Mouse (Mus musculus) macrophage (primary cell): ENCODE measurements around the gene Brsk1. TPM values are rescaled to one million over a fixed set of nuclear protein-coding genes. Genes with fewer than 3 reads are reported as not detected.

Experiments used
- H3K27ac ChIP-seq: fragments of 350-480 bp; formaldehyde crosslinking; 2 replicates; pipeline ENCODE4 v1.9.0; 2021
- H3K36me3 ChIP-seq: fragments of 350-480 bp; formaldehyde crosslinking; 2 replicates; pipeline ENCODE4 v1.9.0; 2021; ENCODE audit errors: inconsistent target
- H3K4me3 ChIP-seq: fragments of 350-480 bp; formaldehyde crosslinking; 2 replicates; pipeline ENCODE4 v1.9.0; 2021; ENCODE audit errors: inconsistent target
- H3K79me2 ChIP-seq: fragments of 350-480 bp; formaldehyde crosslinking; 2 replicates; pipeline ENCODE4 v1.9.0; 2021; ENCODE audit errors: inconsistent target
- WGBS: methylation state at CpG from one replicate; pipeline ENCODE4 v1.1.7; 2026; ENCODE audit warnings: inconsistent platforms; ENCODE audit not compliant: missing documents; 5-methylcytosine and 5-hydroxymethylcytosine counted together
- polyA plus RNA-seq: library from polyadenylated mRNA; stranded (reverse); fragments of 250-400 nt; gene quantifications from 3 replicates; pipeline ENCODE4 v1.2.4, GENCODE M21; 2018; ENCODE audit warnings: inconsistent platforms

Gene Brsk1
- polyA plus RNA-seq, 1 experiment from 2014 or later = not detected

- peak overlapping the region; percentile 47 for H3K27ac ChIP-seq
- H3K4me3 ChIP-seq = peak overlapping the region; percentile 78
- H3K36me3 ChIP-seq = no peaks in the 10 kb centered on the region
- 2% methylated on average over 9 of the region's 9 CpGs for WGBS
- H3K79me2 ChIP-seq = peaks cover 47% of the 10 kb centered on the region
These were observed 32.8 kb upstream of the Brsk1 start for GRCm38 (mm10) chr7:4657521-4658127.

DNA sequence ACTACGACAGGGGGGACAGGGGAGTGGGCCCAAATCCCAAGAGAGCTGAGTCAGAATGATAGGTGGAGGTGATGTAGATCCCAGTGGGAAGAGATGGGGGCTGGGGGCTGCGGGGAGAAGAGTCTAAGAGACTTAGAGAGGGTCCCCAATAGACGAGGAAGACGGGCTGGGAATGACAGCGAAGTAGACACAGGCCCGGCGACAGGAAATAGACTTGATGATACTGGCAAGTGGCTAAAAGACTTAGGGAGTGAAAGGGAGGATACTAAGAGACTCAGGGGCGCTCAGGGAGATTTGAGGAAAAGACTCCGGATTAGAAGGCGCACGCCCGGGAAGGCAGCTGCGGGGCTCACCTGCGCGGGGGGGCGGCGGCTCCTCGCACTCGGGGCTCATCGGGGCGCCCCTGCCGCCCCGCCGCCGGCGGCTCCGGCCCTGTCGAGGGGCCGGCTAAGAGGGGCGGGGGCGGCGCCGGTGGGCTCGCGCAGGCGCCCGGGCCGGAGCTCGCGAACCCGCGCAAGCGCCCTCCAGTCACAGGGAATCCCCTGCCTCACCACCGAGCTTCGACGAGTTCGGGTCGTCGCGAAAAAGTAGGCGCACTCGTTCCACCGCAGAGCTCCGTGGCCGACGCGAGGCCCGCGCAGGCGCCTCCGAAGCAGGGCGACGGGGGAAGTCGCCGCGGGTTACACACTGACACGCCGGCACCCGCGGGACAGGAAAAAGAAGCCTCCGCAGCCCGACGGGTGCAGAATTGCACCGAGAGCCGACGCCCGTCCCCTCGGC is 32.1 kb upstream of the Brsk1 start:
- H3K27ac ChIP-seq = peak overlapping the region; percentile 47
- WGBS = 2% methylated on average over 74 of the region's 78 CpGs
- peaks cover 41% of the 10 kb centered on the region for H3K79me2 ChIP-seq
- H3K4me3 ChIP-seq = peak overlapping the region; percentile 78
- H3K36me3 ChIP-seq = no peaks in the 10 kb centered on the region

- H3K27ac ChIP-seq = peak within 1 kb of the TSS; percentile 80
- peak within 1 kb of the TSS; percentile 78 for H3K4me3 ChIP-seq
- peaks cover 41% of the 10 kb centered on the region for H3K79me2 ChIP-seq
- WGBS = 2% methylated on average over 54 of the region's 54 CpGs
- H3K36me3 ChIP-seq = no peaks in the 10 kb centered on the region
These were observed 31.4 kb upstream of the Brsk1 start, which contains the start of gene Ppp6r1 for GRCm38 (mm10) chr7:4658912-4659551. Gene Ppp6r1, minus strand, starts transcription at chr7:4659019.

GRCm38 (mm10) chr7:4659911-4660443 is 30.4 kb upstream of the Brsk1 start:
- 85% methylated on average over 3 of the region's 3 CpGs for WGBS
- H3K4me3 ChIP-seq = no peak overlapping the region
- H3K27ac ChIP-seq = no peak overlapping the region
- H3K79me2 ChIP-seq = peaks cover 33% of the 10 kb centered on the region
- H3K36me3 ChIP-seq = no peaks in the 10 kb centered on the region

- WGBS = 93% methylated on average over 8 of the region's 8 CpGs
- H3K36me3 ChIP-seq = no peaks in the 10 kb centered on the region
- H3K27ac ChIP-seq = no peak overlapping the region
- H3K4me3 ChIP-seq = no peak overlapping the region
- H3K79me2 ChIP-seq = peaks cover 1% of the 10 kb centered on the region
These were observed 27.2 kb upstream of the Brsk1 start for GRCm38 (mm10) chr7:4663179-4663578.

DNA sequence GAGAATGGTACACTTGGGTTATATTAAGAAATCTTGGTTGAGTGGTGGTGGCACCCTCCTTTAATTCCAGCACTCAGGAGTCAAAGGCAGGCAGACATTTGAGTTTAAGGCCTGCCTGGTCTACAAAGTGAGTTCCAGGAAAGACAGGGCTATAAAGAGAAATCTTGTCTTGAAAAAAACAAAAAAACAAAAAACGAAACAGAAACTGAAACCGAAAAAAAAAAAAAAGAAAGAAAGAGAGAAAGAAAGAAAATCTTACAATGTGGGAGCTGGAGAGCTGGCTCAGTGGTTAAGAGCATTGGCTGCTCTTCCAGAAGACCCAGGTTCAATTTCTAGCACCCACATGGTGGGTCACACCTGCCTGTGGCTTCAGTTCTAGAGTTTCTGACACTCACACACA is 26.7 kb upstream of the Brsk1 start:
- H3K27ac ChIP-seq = no peak overlapping the region
- 33% methylated on average over 1 of the region's 2 CpGs for WGBS
- H3K79me2 ChIP-seq = no peaks in the 10 kb centered on the region; the same call in 1 of the 2 replicates
- H3K4me3 ChIP-seq = no peak overlapping the region
- H3K36me3 ChIP-seq = no peaks in the 10 kb centered on the region

- Histone ChIP-seq H3K79me2 (no peaks in the 10 kb centered on the region), H3K4me3 (no peak overlapping the region), H3K36me3 (peaks cover 9% of the 10 kb centered on the region; the same call in 1 of the 2 replicates), H3K27ac (no peak overlapping the region)
- 99% methylated on average over 5 of the region's 5 CpGs for WGBS
These were observed 23.5 kb upstream of the Brsk1 start for GRCm38 (mm10) chr7:4666871-4667270.

DNA sequence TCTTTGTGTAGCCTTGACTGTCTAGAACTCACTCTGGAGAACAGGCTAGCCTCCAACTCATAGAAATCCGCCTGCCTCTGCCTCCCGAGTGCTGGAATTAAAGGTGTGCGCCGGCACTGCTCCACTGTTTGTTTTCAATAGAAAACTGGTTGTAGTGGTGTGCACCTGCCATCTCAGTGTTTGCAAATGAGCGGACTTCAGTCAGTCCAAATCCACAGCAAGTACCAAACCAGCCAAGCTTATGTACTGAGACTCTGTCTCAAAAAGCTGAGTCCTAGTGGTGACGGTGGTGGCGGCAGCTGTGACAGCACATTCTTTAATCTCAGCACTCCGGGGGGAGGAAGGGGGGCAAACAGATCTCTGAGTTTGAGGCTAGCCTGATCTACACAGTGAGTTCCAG is 21.9 kb upstream of the Brsk1 start:
- WGBS = 91% methylated on average over 8 of the region's 8 CpGs
- Histone ChIP-seq H3K27ac (no peak overlapping the region), H3K36me3 (peaks cover 9% of the 10 kb centered on the region; the same call in 1 of the 2 replicates), H3K4me3 (no peak overlapping the region), H3K79me2 (no peaks in the 10 kb centered on the region)

GRCm38 (mm10) chr7:4669156-4669555 is 21.2 kb upstream of the Brsk1 start:
- H3K79me2 ChIP-seq = no peaks in the 10 kb centered on the region
- no peak overlapping the region for H3K27ac ChIP-seq
- peaks cover 9% of the 10 kb centered on the region; the same call in 1 of the 2 replicates for H3K36me3 ChIP-seq
- no peak overlapping the region for H3K4me3 ChIP-seq
- 97% methylated on average over 6 of the region's 9 CpGs for WGBS

GRCm38 (mm10) chr7:4670655-4671255 is 19.6 kb upstream of the Brsk1 start:
- peaks cover 11% of the 10 kb centered on the region; the same call in 1 of the 2 replicates for H3K36me3 ChIP-seq
- H3K79me2 ChIP-seq = no peaks in the 10 kb centered on the region
- no peak overlapping the region for H3K27ac ChIP-seq
- WGBS = 96% methylated on average over 7 of the region's 8 CpGs
- no peak overlapping the region for H3K4me3 ChIP-seq

DNA sequence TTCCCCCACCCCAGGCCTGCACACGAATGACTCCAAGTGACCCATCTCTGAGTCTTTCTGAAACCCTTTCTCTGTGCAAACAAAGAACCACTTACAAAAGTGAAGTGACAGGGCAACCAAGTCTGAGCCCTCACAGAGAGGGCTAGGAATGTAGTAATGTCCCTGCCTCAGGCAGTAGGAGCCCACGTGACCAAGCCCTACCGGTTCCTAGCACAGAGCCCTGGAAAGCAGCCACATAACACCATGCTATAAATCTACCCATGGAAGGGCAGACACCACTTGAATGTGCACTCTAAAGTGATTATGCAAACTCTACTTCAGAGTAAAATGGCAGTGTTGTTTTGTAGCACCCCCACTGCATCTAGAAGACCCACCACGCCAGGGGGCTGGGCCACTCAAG is 18.4 kb upstream of the Brsk1 start:
- peaks cover 16% of the 10 kb centered on the region; the same call in 1 of the 2 replicates for H3K36me3 ChIP-seq
- H3K27ac ChIP-seq = no peak overlapping the region
- no peaks in the 10 kb centered on the region for H3K79me2 ChIP-seq
- no peak overlapping the region for H3K4me3 ChIP-seq
- 63% methylated on average over 4 of the region's 4 CpGs for WGBS

DNA sequence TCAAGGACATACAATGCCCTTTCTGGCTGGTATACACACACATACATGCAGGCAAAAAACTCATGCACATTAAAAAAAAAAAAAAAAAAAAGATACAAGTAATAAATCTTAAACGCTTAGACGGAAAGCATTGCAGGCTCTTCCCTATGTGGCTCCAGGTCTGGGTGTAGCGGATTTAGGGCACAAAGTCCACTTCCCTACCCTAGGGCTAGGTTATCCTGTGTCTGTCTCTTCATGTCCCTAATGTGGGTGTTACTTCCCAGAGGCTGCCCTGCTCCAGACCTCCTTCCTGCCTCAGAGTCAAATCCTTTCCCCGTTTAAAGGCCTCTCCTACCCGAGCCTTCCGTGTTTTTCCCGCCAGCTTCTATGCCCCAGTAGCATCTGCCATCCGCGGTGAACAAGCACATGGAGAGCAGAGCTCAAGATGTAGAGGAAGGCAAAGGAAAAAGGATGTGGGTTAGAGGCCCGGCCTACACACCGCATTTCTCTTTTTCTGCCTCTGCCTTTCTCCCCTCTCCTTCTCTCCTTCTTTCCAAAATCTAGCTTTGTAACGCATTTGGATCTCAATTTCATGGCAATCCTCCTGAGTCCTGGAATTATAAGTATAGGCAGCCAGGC is 16.2 kb upstream of the Brsk1 start:
- H3K4me3 ChIP-seq = no peak overlapping the region
- H3K27ac ChIP-seq = no peak overlapping the region
- H3K79me2 ChIP-seq = no peaks in the 10 kb centered on the region
- H3K36me3 ChIP-seq = peaks cover 16% of the 10 kb centered on the region; the same call in 1 of the 2 replicates
- WGBS = 39% methylated on average over 12 of the region's 12 CpGs

DNA sequence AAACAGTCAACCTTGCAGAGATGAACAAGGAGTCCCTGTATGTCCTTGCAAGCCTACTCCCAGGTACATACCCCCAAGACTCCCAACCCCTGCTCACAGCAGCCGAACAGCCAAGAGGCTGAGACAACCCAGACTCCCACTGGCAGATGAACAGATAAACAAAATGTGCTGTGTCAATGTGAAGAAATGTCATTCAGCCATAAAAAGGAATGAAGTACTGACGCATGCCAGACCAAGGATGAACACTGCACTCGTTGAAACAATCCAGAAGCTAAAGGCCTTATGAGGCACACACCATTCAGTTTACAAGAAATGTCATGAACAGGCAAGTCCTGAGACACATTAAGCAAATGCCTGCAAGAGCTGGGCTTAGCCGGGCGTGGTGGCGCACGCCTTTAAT is 15.2 kb upstream of the Brsk1 start:
- no peak overlapping the region for H3K27ac ChIP-seq
- 97% methylated on average over 5 of the region's 7 CpGs for WGBS

GRCm38 (mm10) chr7:4683307-4683706 is 7.1 kb upstream of the Brsk1 start:
- whole genome bisulfite sequencing = 28% methylated on average over 5 of the region's 5 CpGs
- Histone ChIP-seq H3K79me2 (no peaks in the 10 kb centered on the region; the same call in 1 of the 2 replicates), H3K27ac (no peak overlapping the region), H3K36me3 (no peaks in the 10 kb centered on the region), H3K4me3 (no peak overlapping the region)

More for the DNA sequence above, 15.2 kb upstream of the Brsk1 start:
- Histone ChIP-seq H3K79me2 (no peaks in the 10 kb centered on the region), H3K4me3 (no peak overlapping the region), H3K36me3 (peaks cover 16% of the 10 kb centered on the region; the same call in 1 of the 2 replicates)
